Mouse (Mus musculus) hindbrain, embryonic 15.5 days (tissue): ENCODE results near the gene Art3. TPM values are rescaled to one million over a fixed set of nuclear protein-coding genes. Genes with fewer than 3 reads are reported as not detected.
A peak's percentile ranks its signal among the peaks of the same experiment; 100 is the strongest.

ENCODE experiments used
- ATAC-seq: fragments of 200-750 bp; cut with Nextera tagmentation; 2 replicates; pipeline ENCODE4 v1.8.0; 2017; ENCODE audit warnings: low read depth, moderate number of reproducible peaks, moderate TSS enrichment; ENCODE audit not compliant: low FRiP score
- H3K27ac ChIP-seq: fragments of 300-500 bp; sonication (generic); replicated peaks from 2 replicates; pipeline ENCODE4 v1.5.1; 2015; ENCODE audit warnings: mild to moderate bottlenecking, inconsistent platforms
- H3K27me3 ChIP-seq: fragments of 300-500 bp; sonication (generic); 2 replicates; pipeline ENCODE4 v1.6.1; 2015; ENCODE audit warnings: control low read depth, inconsistent platforms
- H3K36me3 ChIP-seq: fragments of 300-500 bp; sonication (generic); 2 replicates; pipeline ENCODE4 v1.6.1; 2015; ENCODE audit warnings: control low read depth, inconsistent platforms
- H3K4me1 ChIP-seq: fragments of 300-500 bp; sonication (generic); replicated peaks from 2 replicates; pipeline ENCODE4 v1.6.1; 2015; ENCODE audit warnings: control low read depth, inconsistent platforms
- H3K4me2 ChIP-seq: fragments of 300-500 bp; sonication (generic); 2 replicates; pipeline ENCODE4 v1.6.1; 2015; ENCODE audit warnings: moderate library complexity, mild to moderate bottlenecking, inconsistent platforms
- H3K4me3 ChIP-seq: fragments of 300-500 bp; sonication (generic); 2 replicates; pipeline ENCODE4 v1.5.1; 2015; ENCODE audit warnings: mild to moderate bottlenecking, inconsistent platforms
- H3K9ac ChIP-seq: fragments of 300-500 bp; sonication (generic); 2 replicates; pipeline ENCODE4 v1.6.1; 2015; ENCODE audit warnings: inconsistent platforms
- H3K9me3 ChIP-seq: fragments of 300-500 bp; sonication (generic); 2 replicates; pipeline ENCODE4 v1.6.1; 2016; ENCODE audit warnings: control low read depth, inconsistent platforms
- WGBS: fragments of 180-500 bp; shearing (Covaris S2); methylation state at CpG from one replicate; pipeline ENCODE4 v1.1.7; 2015; 5-methylcytosine and 5-hydroxymethylcytosine counted together
- polyA plus RNA-seq: library from polyadenylated mRNA; unstranded; fragments of >200 nt; fragmentation: Nextera tagmentation; extraction: Ambion mirVana; gene quantifications from 2 replicates; pipeline ENCODE4 v1.2.1, GENCODE M21; 2015

Gene Art3
- polyA plus RNA-seq, 1 experiment from 2014 or later: 6.1 TPM

DNA sequence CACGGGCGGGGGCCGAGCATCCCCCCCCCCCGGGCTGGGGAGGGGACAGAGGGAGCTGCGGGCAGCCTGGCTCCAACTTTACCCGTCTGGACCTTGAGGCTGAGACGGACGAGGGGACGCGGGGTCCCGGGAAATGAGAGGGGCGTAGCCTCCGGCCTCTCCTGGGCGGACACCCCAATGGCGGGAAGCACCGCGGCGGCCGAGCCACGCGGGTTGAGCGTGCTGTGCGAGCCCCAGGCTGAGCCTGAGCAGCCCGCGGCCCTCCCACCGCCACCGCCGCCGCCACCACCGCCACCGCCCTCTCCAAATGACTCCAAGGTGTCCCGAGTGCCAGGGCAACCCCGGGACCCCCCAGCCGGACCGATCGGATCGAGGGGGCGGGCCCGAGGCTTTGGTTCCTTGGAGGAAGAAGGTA is 103.0 kb downstream of the Art3 start:
- no peaks in the 10 kb centered on the region for H3K27me3 ChIP-seq
- H3K9ac ChIP-seq: peak overlapping the region; percentile 83
- H3K36me3 ChIP-seq: 0 out of 2 replicates have a peak, but pooled peaks cover 4% of the 10 kb centered on the region
- WGBS: 0% methylated on average over 36 of the region's 39 CpGs
- ATAC-seq: no peak
- peaks cover 21% of the 10 kb centered on the region for H3K4me1 ChIP-seq
- H3K27ac ChIP-seq: peak overlapping the region; percentile 77
- H3K9me3 ChIP-seq: no peaks in the 10 kb centered on the region
- peak overlapping the region; percentile 85 for H3K4me3 ChIP-seq
- H3K4me2 ChIP-seq: peak overlapping the region; percentile 84

GRCm38 (mm10) chr5:92435025-92435584 is 103.5 kb downstream of the Art3 start, which contains the start of gene Nup54:
TSS of gene Nup54 (minus strand) at chr5:92435219.
- peak; percentile 100 for ATAC-seq
- Histone ChIP-seq H3K9me3 (no peaks in the 10 kb centered on the region), H3K27ac (peak within 1 kb of the TSS; percentile 77), H3K27me3 (no peaks in the 10 kb centered on the region), H3K4me2 (peak within 1 kb of the TSS; percentile 84), H3K36me3 (0 out of 2 replicates have a peak, but pooled peaks cover 4% of the 10 kb centered on the region), H3K4me3 (peak within 1 kb of the TSS; percentile 85), H3K4me1 (peaks cover 21% of the 10 kb centered on the region), H3K9ac (peak within 1 kb of the TSS; percentile 83)
- under 1% methylated on average over 34 of the region's 34 CpGs for WGBS

DNA sequence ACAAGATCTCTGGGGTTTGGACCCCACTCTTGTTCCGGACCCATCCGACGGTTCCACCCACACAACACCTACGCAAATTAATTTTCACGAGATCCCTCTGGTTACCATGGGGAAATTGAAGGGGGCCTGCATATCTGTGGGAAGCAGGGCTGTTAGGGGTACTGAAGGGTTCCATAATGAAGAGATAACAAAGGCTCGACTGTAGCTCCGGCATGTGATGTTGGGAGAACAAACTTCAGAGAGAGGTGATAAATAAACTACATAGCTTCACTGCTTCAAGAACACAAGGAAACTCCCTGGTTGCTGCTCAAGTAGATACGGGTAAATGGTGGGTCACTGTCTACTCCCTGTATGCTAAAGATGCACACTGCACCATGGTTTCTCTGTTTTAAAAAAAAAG is 106.9 kb downstream of the Art3 start:
- Histone ChIP-seq H3K4me1 (peaks cover 10% of the 10 kb centered on the region), H3K9ac (no peak overlapping the region), H3K27me3 (no peaks in the 10 kb centered on the region), H3K27ac (no peak overlapping the region), H3K9me3 (no peaks in the 10 kb centered on the region), H3K4me2 (no peak overlapping the region), H3K4me3 (no peak overlapping the region), H3K36me3 (peaks cover 6% of the 10 kb centered on the region)
- WGBS: 89% methylated on average over 8 of the region's 8 CpGs
- ATAC-seq: no peak

GRCm38 (mm10) chr5:92441494-92441893 is 109.9 kb downstream of the Art3 start:
- ATAC-seq: no peak
- H3K27ac ChIP-seq: no peak overlapping the region
- no peaks in the 10 kb centered on the region for H3K27me3 ChIP-seq
- no peak overlapping the region for H3K4me3 ChIP-seq
- no peaks in the 10 kb centered on the region for H3K9me3 ChIP-seq
- 84% methylated on average over 5 of the region's 5 CpGs for WGBS
- no peak overlapping the region for H3K4me2 ChIP-seq
- H3K4me1 ChIP-seq: no peaks in the 10 kb centered on the region
- H3K9ac ChIP-seq: no peak overlapping the region
- peaks cover 29% of the 10 kb centered on the region for H3K36me3 ChIP-seq

DNA sequence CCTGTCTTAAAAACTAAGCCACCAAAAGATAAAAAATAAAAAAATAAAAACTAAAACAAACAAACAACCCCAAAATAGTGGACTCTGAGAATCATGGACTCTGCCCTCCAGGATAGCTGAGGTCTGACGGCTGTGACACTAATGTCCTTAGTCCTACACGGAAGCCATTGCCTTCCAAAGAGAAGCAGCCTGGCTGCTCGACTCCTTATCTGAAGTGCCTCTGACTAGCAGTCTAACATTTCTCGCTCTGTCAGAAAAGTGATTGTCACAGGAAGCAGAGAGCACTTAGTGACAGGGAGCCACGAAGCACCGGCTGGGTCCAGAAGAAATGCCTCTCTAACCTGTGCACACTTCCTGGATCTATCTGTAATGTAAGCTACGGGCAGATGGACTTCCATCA is 111.3 kb downstream of the Art3 start:
- H3K27ac ChIP-seq: no peak overlapping the region
- ATAC-seq: no peak
- no peaks in the 10 kb centered on the region for H3K9me3 ChIP-seq
- H3K36me3 ChIP-seq: peaks cover 43% of the 10 kb centered on the region
- no peaks in the 10 kb centered on the region for H3K27me3 ChIP-seq
- WGBS: 91% methylated on average over 7 of the region's 7 CpGs
- no peak overlapping the region for H3K9ac ChIP-seq
- H3K4me3 ChIP-seq: no peak overlapping the region
- no peaks in the 10 kb centered on the region for H3K4me1 ChIP-seq
- H3K4me2 ChIP-seq: no peak overlapping the region

DNA sequence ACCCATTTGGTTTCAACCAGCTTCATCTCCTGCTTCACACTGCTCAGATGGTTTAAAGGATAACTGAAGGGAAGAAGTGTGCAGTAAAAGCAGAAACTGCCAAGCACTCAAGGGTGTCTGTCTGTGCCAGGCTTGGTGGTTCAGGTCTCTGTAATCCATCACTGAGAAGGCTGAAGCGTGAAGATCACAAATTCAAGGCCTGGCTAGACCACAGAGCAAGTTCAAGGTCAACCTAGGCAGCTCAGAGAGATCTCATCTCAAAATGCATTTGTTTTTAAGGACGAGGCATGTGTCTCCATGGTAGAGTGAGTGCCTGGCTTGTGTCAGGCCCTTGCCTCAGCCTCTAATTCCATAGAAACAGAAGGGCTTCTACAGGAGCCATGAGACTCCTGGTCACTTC is 113.4 kb downstream of the Art3 start:
- 90% methylated on average over 2 of the region's 2 CpGs for WGBS
- no peak overlapping the region for H3K4me3 ChIP-seq
- peaks cover 61% of the 10 kb centered on the region for H3K36me3 ChIP-seq
- H3K4me2 ChIP-seq: no peak overlapping the region
- H3K27me3 ChIP-seq: no peaks in the 10 kb centered on the region
- no peak overlapping the region for H3K27ac ChIP-seq
- ATAC-seq: no peak
- no peaks in the 10 kb centered on the region for H3K4me1 ChIP-seq
- H3K9me3 ChIP-seq: no peaks in the 10 kb centered on the region
- H3K9ac ChIP-seq: no peak overlapping the region

DNA sequence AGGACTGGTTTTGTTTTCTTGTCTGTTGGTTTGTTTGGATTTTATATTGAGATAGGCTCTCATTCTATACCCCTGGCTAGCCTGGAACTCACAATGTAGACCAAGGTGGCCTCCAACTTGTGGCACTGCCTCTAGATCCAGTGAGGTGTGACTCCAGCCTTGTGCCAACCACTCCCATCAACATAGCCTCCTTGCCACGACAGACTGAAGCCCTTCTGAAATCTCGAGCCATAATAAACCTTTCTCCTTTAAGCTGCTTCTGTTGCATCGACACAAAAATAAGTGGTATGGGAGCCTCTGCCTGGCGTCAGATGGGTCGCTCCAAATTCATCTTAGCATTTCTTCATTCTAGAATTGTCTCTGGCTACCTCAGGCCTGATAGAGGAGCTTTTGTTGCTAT is 115.1 kb downstream of the Art3 start:
- Histone ChIP-seq H3K4me1 (no peaks in the 10 kb centered on the region), H3K36me3 (peaks cover 76% of the 10 kb centered on the region), H3K4me3 (no peak overlapping the region), H3K27ac (no peak overlapping the region), H3K9ac (no peak overlapping the region), H3K27me3 (no peaks in the 10 kb centered on the region), H3K9me3 (no peaks in the 10 kb centered on the region), H3K4me2 (no peak overlapping the region)
- no peak for ATAC-seq
- 92% methylated on average over 5 of the region's 5 CpGs for WGBS

GRCm38 (mm10) chr5:92452876-92453275 is 121.2 kb downstream of the Art3 start:
- Histone ChIP-seq H3K4me3 (no peak overlapping the region), H3K36me3 (peaks cover 62% of the 10 kb centered on the region), H3K4me1 (no peaks in the 10 kb centered on the region), H3K27ac (no peak overlapping the region), H3K27me3 (no peaks in the 10 kb centered on the region), H3K9me3 (no peaks in the 10 kb centered on the region), H3K9ac (no peak overlapping the region), H3K4me2 (no peak overlapping the region)
- WGBS: 92% methylated on average over 5 of the region's 5 CpGs
- no peak for ATAC-seq

DNA sequence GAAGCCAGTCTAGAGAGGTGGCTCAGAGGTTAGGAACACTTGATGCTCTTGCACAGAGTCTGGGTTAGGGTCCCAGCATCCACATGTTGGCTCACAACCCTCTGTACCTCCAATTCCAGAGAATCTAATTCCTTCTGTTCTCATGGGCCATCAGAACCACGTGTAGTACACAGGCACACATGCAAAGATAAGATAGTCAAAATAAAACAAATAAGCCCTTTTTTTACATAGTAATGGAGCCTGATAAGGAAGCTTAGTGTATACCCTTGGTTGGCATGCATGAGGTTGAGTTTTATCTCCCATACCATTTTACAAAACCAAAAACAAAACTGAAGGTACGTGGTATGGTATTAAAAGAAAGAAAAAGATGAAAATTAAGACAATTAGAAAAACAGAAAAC is 125.8 kb downstream of the Art3 start:
- Histone ChIP-seq H3K9me3 (no peaks in the 10 kb centered on the region), H3K4me3 (no peak overlapping the region), H3K4me2 (no peak overlapping the region), H3K9ac (no peak overlapping the region), H3K4me1 (no peaks in the 10 kb centered on the region), H3K27ac (no peak overlapping the region), H3K36me3 (peaks cover 37% of the 10 kb centered on the region), H3K27me3 (no peaks in the 10 kb centered on the region)
- ATAC-seq: no peak
- 87% methylated on average over 2 of the region's 2 CpGs for WGBS

- H3K27me3 ChIP-seq: no peaks in the 10 kb centered on the region
- no peak overlapping the region for H3K4me3 ChIP-seq
- no peaks in the 10 kb centered on the region for H3K4me1 ChIP-seq
- no peak for ATAC-seq
- H3K4me2 ChIP-seq: no peak overlapping the region
- H3K9ac ChIP-seq: no peak overlapping the region
- peaks cover 28% of the 10 kb centered on the region for H3K36me3 ChIP-seq
- WGBS: 55% methylated on average over 5 of the region's 5 CpGs
- H3K9me3 ChIP-seq: no peaks in the 10 kb centered on the region
- H3K27ac ChIP-seq: no peak overlapping the region
These were observed 127.1 kb downstream of the Art3 start for GRCm38 (mm10) chr5:92458726-92459125.

DNA sequence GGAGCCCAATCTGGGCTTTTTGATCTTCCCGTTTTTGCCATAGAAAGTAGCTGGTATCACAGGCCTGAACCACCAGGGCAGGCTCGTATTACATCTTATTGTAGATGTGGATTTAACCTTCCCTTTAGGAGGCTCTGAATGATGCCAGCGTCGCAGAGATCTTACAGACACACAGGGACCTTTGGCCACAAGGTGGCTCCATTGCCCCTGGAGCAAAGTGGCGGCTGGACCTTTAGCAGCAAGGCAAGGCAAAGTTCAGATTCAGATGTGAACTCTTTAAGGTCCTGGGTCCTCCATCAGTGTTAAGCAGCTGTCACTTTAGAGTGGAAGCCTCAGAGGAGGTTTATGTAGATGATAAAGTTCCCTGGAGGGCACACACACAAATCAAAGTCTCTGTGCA is 129.7 kb downstream of the Art3 start:
- no peaks in the 10 kb centered on the region for H3K27me3 ChIP-seq
- WGBS: 26% methylated on average over 5 of the region's 5 CpGs
- no peaks in the 10 kb centered on the region for H3K9me3 ChIP-seq
- H3K4me2 ChIP-seq: no peak overlapping the region
- ATAC-seq: no peak
- no peak overlapping the region for H3K9ac ChIP-seq
- H3K27ac ChIP-seq: no peak overlapping the region
- H3K36me3 ChIP-seq: peaks cover 22% of the 10 kb centered on the region
- H3K4me3 ChIP-seq: no peak overlapping the region
- H3K4me1 ChIP-seq: no peaks in the 10 kb centered on the region
